Mouse (Mus musculus): ENCODE results near the gene Stox1. TPM values are rescaled to one million over a fixed set of nuclear protein-coding genes. Genes with fewer than 3 reads are reported as not detected.

The Stox1 gene
- polyA plus RNA-seq, 1 experiment = not detected

GRCm38 (mm10) chr10:62650881-62651810 lies 74.8 kb downstream of the Stox1 start, which contains the start of gene Ddx50:
Gene Ddx50 (minus strand): TSS chr10:62651218.
- under 1% methylated on average over 88 of the region's 89 CpGs for WGBS
- Histone ChIP-seq H3K4me1 (ENCODE audit: control insufficient read depth, insufficient read depth, low read length) (peaks cover 2% of the 10 kb centered on the region; the same call in 1 of the 2 replicates), H3K27ac (ENCODE audit: insufficient read depth, low read depth, low read length) (peak within 1 kb of the TSS; percentile 81), H3K4me3 (ENCODE audit: insufficient read depth, low read depth, low read length) (peak within 1 kb of the TSS; percentile 79)
- TF ChIP-seq POLR2A (IDR thresholded peaks at IDR 0.05; ENCODE audit: insufficient read depth, low read depth, low read length) = peak; percentile 73
- no peak for TF ChIP-seq CTCF (IDR thresholded peaks at IDR 0.05; ENCODE audit: insufficient read depth, low read depth, low read length)

GRCm38 (mm10) chr10:62650358-62650782 lies 75.6 kb downstream of the Stox1 start:
- Histone ChIP-seq H3K4me1 (ENCODE audit: control insufficient read depth, insufficient read depth, low read length) (peaks cover 2% of the 10 kb centered on the region; the same call in 1 of the 2 replicates), H3K4me3 (ENCODE audit: insufficient read depth, low read depth, low read length) (peak overlapping the region; percentile 79), H3K27ac (ENCODE audit: insufficient read depth, low read depth, low read length) (peak overlapping the region; percentile 72)
- under 1% methylated on average over 17 of the region's 17 CpGs for WGBS
- TF ChIP-seq POLR2A (IDR thresholded peaks at IDR 0.05; ENCODE audit: insufficient read depth, low read depth, low read length) (no peak), CTCF (IDR thresholded peaks at IDR 0.05; ENCODE audit: insufficient read depth, low read depth, low read length) (no peak)

Other genes with a start within 250 kb of the Stox1 start
- gene Vps26a, start 239.3 kb downstream of the Stox1 start, polyA plus RNA-seq (2012; ENCODE audit: insufficient read depth, insufficient read length, low replicate concordance, missing spikeins) = not detected in 2 replicates
- gene Srgn, start 198.7 kb downstream of the Stox1 start, polyA plus RNA-seq (2012; ENCODE audit: insufficient read depth, insufficient read length, low replicate concordance, missing spikeins) = not detected in 2 replicates
- gene Kif1bp, start 147.7 kb downstream of the Stox1 start, polyA plus RNA-seq (2012; ENCODE audit: insufficient read depth, insufficient read length, low replicate concordance, missing spikeins) = not detected in 2 replicates
- not detected in 2 replicates for gene Ddx21, start 123.8 kb downstream of the Stox1 start, polyA plus RNA-seq (2012; ENCODE audit: insufficient read depth, insufficient read length, low replicate concordance, missing spikeins)
- gene Ddx50, start 74.9 kb downstream of the Stox1 start, polyA plus RNA-seq (2012; ENCODE audit: insufficient read depth, insufficient read length, low replicate concordance, missing spikeins) = 321 TPM in 1 of 2 replicates, not detected in the other
- 78.8 TPM in 1 of 2 replicates, not detected in the other for gene Ccar1, start 66.2 kb upstream of the Stox1 start, polyA plus RNA-seq (2012; ENCODE audit: insufficient read depth, insufficient read length, low replicate concordance, missing spikeins)
- not detected in 2 replicates for gene Tet1, start 182.9 kb upstream of the Stox1 start, polyA plus RNA-seq (2012; ENCODE audit: insufficient read depth, insufficient read length, low replicate concordance, missing spikeins)
- gene Slc25a16, start 194.5 kb upstream of the Stox1 start, polyA plus RNA-seq (2012; ENCODE audit: insufficient read depth, insufficient read length, low replicate concordance, missing spikeins) = not detected in 2 replicates
- gene Dna2, start 220.9 kb upstream of the Stox1 start, polyA plus RNA-seq (2012; ENCODE audit: insufficient read depth, insufficient read length, low replicate concordance, missing spikeins) = not detected in 2 replicates